Mouse (Mus musculus) cortical plate, adult 2 months (tissue): ENCODE data around the gene Olfr648.

ENCODE experiments used
- CTCF ChIP-seq: fragments of 200-500 bp; IDR thresholded peaks from 2 replicates; pipeline ENCODE4 v1.5.1; 2011; ENCODE audit warnings: mild to moderate bottlenecking, control low read depth, low read length; ENCODE audit not compliant: insufficient read depth; ENCODE audit errors: extremely low read depth
- POLR2A ChIP-seq: fragments of 200-500 bp; IDR thresholded peaks from 2 replicates; pipeline ENCODE4 v1.6.1; 2011; ENCODE audit warnings: mild to moderate bottlenecking, low read length, control low read depth; ENCODE audit not compliant: insufficient read depth; ENCODE audit errors: extremely low read depth

DNA sequence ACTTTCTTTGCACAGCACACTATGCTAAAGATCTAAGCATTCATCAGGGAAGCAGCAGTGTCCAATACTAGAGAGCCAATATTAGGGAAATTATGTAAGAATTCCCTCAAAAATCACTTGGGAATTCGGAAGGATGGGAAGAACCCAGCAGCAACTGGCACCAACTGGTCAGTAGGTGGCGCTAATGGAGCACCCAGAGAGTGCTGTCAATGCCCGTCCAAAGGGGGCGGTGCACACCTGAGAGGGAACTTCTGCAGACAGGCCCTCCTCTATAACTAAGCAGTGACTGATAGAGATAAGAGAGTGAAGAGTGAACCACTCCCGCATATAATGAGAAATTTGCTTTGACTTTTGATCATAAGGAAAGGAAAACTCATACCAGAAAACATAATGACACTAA lies 16.6 kb upstream of the Olfr648 start:
- no peak for TF ChIP-seq POLR2A
- peak; percentile 77 for TF ChIP-seq CTCF
